Mouse (Mus musculus) bone marrow macrophage, adult 2 months (primary cell): ENCODE results near the gene Rassf5. TPM values are rescaled to one million over a fixed set of nuclear protein-coding genes. Genes with fewer than 3 reads are reported as not detected.

ENCODE experiments used
- H3K27ac ChIP-seq: 2 replicates; pipeline ENCODE4 v1.5.1; 2012; ENCODE audit warnings: low read depth, low read length; ENCODE audit not compliant: insufficient read depth
- H3K4me1 ChIP-seq: 2 replicates; pipeline ENCODE4 v1.6.1; 2012; ENCODE audit warnings: low read length; ENCODE audit not compliant: control insufficient read depth, insufficient read depth
- H3K4me3 ChIP-seq: 2 replicates; pipeline ENCODE4 v1.5.1; 2012; ENCODE audit warnings: mild to moderate bottlenecking, low read length, moderate library complexity; ENCODE audit not compliant: insufficient read depth
- CTCF ChIP-seq: IDR thresholded peaks from 2 replicates; pipeline ENCODE4 v1.5.1; 2012; ENCODE audit warnings: low read depth, mild to moderate bottlenecking, low read length, moderate library complexity
- POLR2A ChIP-seq: IDR thresholded peaks from 2 replicates; pipeline ENCODE4 v1.6.1; 2012; ENCODE audit warnings: mild to moderate bottlenecking, low read depth, low read length, borderline replicate concordance
- polyA plus RNA-seq: library from polyadenylated mRNA; stranded (reverse); fragments of >200 nt; gene quantifications from 2 replicates; pipeline ENCODE4 v1.2.4, GENCODE M21; 2012; ENCODE audit not compliant: missing spikeins, insufficient read depth, insufficient read length

Gene Rassf5
- polyA plus RNA-seq, 1 experiment = 49.4 TPM

DNA sequence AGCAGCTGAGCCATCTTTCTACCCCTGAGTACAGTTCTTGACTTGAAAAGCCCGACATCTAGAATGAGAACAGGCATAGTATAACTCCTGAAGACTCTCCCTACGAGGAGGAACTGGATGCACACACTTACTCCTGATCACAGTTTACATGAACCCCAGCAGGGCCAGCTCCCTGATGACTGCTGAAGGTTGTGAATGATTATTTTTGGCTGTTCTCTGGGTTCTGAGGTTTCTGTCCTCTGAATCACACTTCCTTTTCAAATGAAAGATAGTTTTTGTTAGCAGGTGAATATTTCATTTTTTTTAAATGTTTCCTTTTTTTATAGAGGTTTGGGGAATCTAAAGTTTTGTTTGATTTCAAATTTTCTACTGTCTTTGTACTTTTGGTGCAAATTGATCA lies 103.6 kb downstream of the Rassf5 start:
- peaks cover 32% of the 10 kb centered on the region for H3K4me1 ChIP-seq
- no peak overlapping the region for H3K4me3 ChIP-seq
- TF ChIP-seq CTCF = no peak
- TF ChIP-seq POLR2A = no peak
- peak overlapping the region; percentile 22 for H3K27ac ChIP-seq

GRCm38 (mm10) chr1:131139102-131140095 lies 105.7 kb downstream of the Rassf5 start:
- Histone ChIP-seq H3K4me3 (peak overlapping the region; percentile 95), H3K27ac (peak overlapping the region; percentile 87), H3K4me1 (peaks cover 39% of the 10 kb centered on the region)
- TF ChIP-seq POLR2A (no peak), CTCF (no peak)

- no peak for TF ChIP-seq CTCF
- no peak for TF ChIP-seq POLR2A
- Histone ChIP-seq H3K4me3 (peak within 1 kb of the TSS; percentile 95), H3K4me1 (peaks cover 45% of the 10 kb centered on the region), H3K27ac (peak within 1 kb of the TSS; percentile 87)
Observed at GRCm38 (mm10) chr1:131138191-131139016, 106.7 kb downstream of the Rassf5 start, which contains the start of gene Dyrk3. TSS of gene Dyrk3 (minus strand) at chr1:131138340.

- no peak for TF ChIP-seq CTCF
- H3K4me1 ChIP-seq = peaks cover 44% of the 10 kb centered on the region
- H3K4me3 ChIP-seq = peak overlapping the region; percentile 95
- peak overlapping the region; percentile 45 for H3K27ac ChIP-seq
Observed at GRCm38 (mm10) chr1:131137717-131138118, 107.3 kb downstream of the Rassf5 start.

DNA sequence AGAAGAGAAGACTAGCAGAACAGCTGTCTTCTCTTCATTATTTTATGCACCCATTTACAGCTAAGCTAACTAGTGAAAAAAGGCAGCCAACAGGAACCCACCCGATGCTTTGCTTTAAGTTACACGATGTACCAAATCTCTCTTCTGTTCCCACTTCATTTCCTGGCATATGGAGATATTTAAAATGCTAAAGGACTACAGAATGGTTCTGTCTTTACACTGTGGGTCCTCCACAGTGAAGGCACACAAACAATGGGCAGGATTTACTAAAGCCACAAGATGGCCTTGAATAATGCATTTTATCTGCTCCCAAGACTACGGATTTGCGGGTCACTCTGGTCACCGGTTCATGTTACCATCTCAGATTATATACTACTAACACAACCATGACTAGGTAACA lies 107.9 kb downstream of the Rassf5 start:
- H3K27ac ChIP-seq = peak overlapping the region; percentile 25; the same call in 1 of the 2 replicates
- H3K4me3 ChIP-seq = peak overlapping the region; percentile 59
- H3K4me1 ChIP-seq = peaks cover 41% of the 10 kb centered on the region
- TF ChIP-seq CTCF = no peak
- TF ChIP-seq POLR2A = no peak

- peak overlapping the region; percentile 52 for H3K4me3 ChIP-seq
- H3K27ac ChIP-seq = peak overlapping the region; percentile 77
- no peak for TF ChIP-seq CTCF
- no peak for TF ChIP-seq POLR2A
Observed at GRCm38 (mm10) chr1:131135960-131136629, 109.0 kb downstream of the Rassf5 start.

GRCm38 (mm10) chr1:131134942-131135522 lies 110.0 kb downstream of the Rassf5 start:
- peaks cover 24% of the 10 kb centered on the region for H3K4me1 ChIP-seq
- no peak for TF ChIP-seq CTCF
- no peak for TF ChIP-seq POLR2A
- peak overlapping the region; percentile 42 for H3K4me3 ChIP-seq
- H3K27ac ChIP-seq = peak overlapping the region; percentile 77

More at GRCm38 (mm10) chr1:131135960-131136629, 109.0 kb downstream of the Rassf5 start:
- peaks cover 32% of the 10 kb centered on the region for H3K4me1 ChIP-seq

GRCm38 (mm10) chr1:131134231-131134630 lies 110.8 kb downstream of the Rassf5 start:
- TF ChIP-seq CTCF (no peak), POLR2A (no peak)
- no peak overlapping the region for H3K4me3 ChIP-seq
- peaks cover 18% of the 10 kb centered on the region for H3K4me1 ChIP-seq
- no peak overlapping the region for H3K27ac ChIP-seq

Other genes with a start within 250 kb of the Rassf5 start
- 25.6 and 30.6 TPM in 2 replicates for gene Il10, start 225.4 kb downstream of the Rassf5 start, polyA plus RNA-seq
- gene Mapkapk2, start 147.4 kb downstream of the Rassf5 start, polyA plus RNA-seq = 265 and 283 TPM in 2 replicates
- gene Dyrk3, start 106.9 kb downstream of the Rassf5 start, polyA plus RNA-seq = 0.84 and 1.1 TPM in 2 replicates
- gene Eif2d, start 92.1 kb downstream of the Rassf5 start, polyA plus RNA-seq = 20.5 and 23.2 TPM in 2 replicates
- 194 and 227 TPM in 2 replicates for gene Ikbke, start 34.3 kb upstream of the Rassf5 start, polyA plus RNA-seq